Mouse (Mus musculus) olfactory bulb, adult 2 months (tissue): ENCODE measurements around the gene Insm1.

Experiments used
- CTCF ChIP-seq: fragments of 200-500 bp; IDR thresholded peaks from 2 replicates; pipeline ENCODE4 v1.5.1; 2012; ENCODE audit warnings: low read depth, mild to moderate bottlenecking, low read length, moderate library complexity; ENCODE audit not compliant: insufficient read depth
- POLR2A ChIP-seq: fragments of 200-500 bp; IDR thresholded peaks from 2 replicates; pipeline ENCODE4 v1.6.1; 2012; ENCODE audit warnings: mild to moderate bottlenecking, low read depth, low read length, moderate library complexity; ENCODE audit not compliant: insufficient read depth

- TF ChIP-seq POLR2A (no peak), CTCF (no peak)
Observed at GRCm38 (mm10) chr2:146216111-146217064, 5.3 kb upstream of the Insm1 start.
